Mouse (Mus musculus) gastrocnemius, adult 18-20 months (tissue): ENCODE results near the gene Ascc1. TPM values are rescaled to one million over a fixed set of nuclear protein-coding genes. Genes with fewer than 3 reads are reported as not detected.
"Not testable (repeated sequence)": the region's sequence is repeated elsewhere in the genome, so short reads cannot be mapped to it uniquely, and the experiment has no call there.

Experiments
- DNase-seq: peaks from one replicate; pipeline ENCODE4 v3.0.0; 2021; ENCODE audit warnings: low spot score
- total RNA-seq, 2 experiments: library from RNA; stranded (reverse); gene quantifications; 2 replicates each; pipeline ENCODE4 v1.2.3; 2021

Ascc1 gene
- total RNA-seq, 2 experiments from 2014 or later: 14.2 to 15.3 TPM

- no peak for DNase-seq
Measured at GRCm38 (mm10) chr10:59977141-59977540, 25.5 kb upstream of the Ascc1 start.

GRCm38 (mm10) chr10:59977715-59978343 lies 24.8 kb upstream of the Ascc1 start:
- no peak for DNase-seq

- DNase-seq: no peak
Measured at GRCm38 (mm10) chr10:59978401-59978800, 24.2 kb upstream of the Ascc1 start.

GRCm38 (mm10) chr10:59978873-59979743 lies 23.5 kb upstream of the Ascc1 start:
- DNase-seq: peak; percentile 83

GRCm38 (mm10) chr10:59980815-59981244 lies 21.8 kb upstream of the Ascc1 start:
- no peak for DNase-seq

GRCm38 (mm10) chr10:59981336-59981735 lies 21.3 kb upstream of the Ascc1 start:
- no peak for DNase-seq

- no peak for DNase-seq
Measured at GRCm38 (mm10) chr10:59981792-59982191, 20.8 kb upstream of the Ascc1 start.

GRCm38 (mm10) chr10:59982379-59982873 lies 20.2 kb upstream of the Ascc1 start:
- DNase-seq: no peak

DNA sequence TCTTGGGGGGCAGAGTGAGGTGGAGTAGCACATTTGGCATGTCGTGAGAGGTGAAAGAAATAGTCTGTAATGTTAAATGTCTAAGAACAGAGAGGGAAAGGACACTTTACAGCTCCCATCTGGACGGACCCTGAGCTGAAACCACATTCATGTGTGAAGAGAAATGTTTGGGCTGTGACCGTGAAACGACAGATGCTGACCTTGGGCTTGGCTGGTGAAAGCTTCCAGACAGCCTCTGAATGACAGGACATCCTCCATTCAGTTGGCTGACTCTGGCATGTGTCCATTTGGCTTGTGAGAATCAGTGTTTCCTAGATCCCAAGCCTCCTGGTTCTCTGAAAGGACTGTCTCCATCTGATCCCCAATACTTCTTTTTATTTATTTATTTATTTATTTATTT lies 14.6 kb upstream of the Ascc1 start:
- DNase-seq: no peak

DNA sequence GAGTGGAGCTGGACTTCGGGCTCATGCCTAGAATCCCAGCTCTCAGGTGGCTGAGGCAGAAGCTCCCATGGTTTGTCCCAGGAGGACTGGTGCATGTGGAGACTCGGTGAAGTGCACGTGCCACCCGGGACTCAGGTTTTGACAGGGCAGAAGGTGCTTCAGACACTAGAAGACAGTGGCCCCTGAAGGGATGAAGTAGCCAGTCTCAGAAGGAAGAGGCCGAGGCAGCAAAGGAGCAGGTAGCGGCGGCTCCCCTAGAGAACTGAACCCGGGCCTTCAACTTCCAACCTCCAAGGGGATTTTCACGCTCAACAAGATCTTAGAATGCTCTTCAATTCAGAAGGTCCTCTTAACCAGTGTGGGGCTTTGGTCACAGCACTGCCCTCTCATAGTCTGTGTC lies 12.2 kb upstream of the Ascc1 start:
- no peak for DNase-seq

- no peak for DNase-seq
Measured at GRCm38 (mm10) chr10:59991262-59991880, 11.2 kb upstream of the Ascc1 start.

GRCm38 (mm10) chr10:59992024-59992423 lies 10.6 kb upstream of the Ascc1 start:
- DNase-seq: no peak

GRCm38 (mm10) chr10:59993813-59994212 lies 8.8 kb upstream of the Ascc1 start:
- not testable (repeated sequence) for DNase-seq

DNA sequence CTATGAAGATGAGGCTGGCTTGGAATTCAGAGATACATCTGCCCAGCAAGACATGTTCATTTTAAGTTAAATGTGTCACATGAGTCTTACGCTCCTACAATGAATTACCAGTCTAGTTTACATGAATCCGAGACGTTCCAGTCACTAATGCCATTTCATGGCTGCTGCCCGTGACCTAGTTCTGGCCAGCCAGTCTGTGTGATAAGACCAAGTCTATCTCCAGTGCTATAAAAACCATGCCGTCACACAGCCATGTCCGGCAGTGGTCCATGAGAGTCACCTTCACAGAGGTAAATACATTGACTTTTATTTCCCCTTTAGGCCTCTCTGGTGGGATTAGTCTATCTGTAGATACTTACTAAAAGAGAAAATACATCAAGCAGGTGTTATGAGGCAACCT lies 6.7 kb upstream of the Ascc1 start:
- no peak for DNase-seq

DNA sequence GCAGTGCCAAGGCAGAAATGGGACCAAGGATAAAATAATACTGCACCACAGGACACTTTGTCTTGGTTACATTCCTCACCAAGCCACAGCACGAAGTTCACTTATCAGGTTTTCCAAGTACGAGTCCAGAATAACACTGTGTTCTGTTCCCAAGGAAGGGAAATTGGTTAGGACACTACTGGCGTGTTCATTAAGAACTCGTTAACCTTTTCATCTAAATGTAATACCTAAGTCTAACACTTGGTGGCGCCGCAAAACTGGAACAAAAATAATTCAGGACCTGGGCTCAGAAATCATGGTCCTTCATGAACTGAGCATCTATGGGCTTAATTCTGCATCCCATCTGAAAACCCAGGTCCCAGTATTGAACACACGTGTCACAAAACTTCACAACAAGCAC lies 5.0 kb upstream of the Ascc1 start:
- DNase-seq: peak; percentile 92

GRCm38 (mm10) chr10:59999057-59999456 lies 3.5 kb upstream of the Ascc1 start:
- no peak for DNase-seq

- DNase-seq: not testable (repeated sequence)
Measured at GRCm38 (mm10) chr10:60001663-60002062, 942 bp upstream of the Ascc1 start.

GRCm38 (mm10) chr10:60002203-60002602 lies 402 bp upstream of the Ascc1 start:
- DNase-seq: no peak

DNA sequence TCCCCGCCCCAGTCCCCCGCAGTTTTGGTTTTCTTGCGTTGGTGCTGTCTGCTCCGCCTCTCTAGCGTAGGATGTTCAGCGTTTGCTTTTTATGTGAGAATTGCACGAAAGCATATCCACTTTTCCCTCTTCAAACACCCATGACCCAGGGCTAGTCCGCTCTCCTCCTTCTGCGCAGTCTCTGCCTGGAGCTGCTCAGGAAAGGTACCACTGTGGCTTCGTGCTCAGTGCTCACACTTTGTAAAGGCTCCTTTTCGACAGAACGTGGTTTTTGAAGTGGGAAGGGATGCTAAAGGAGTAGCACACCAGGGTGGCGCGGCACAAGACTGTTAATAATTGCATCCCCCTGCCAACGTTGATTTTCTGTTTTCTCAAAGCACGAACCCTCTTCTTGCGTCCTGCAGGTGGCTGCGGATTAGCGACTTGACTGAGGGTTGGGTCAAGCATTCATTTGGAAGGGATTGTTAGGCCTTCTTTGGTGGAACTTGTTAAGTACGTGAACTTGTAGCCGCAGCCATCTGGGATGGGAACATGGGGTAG lies 678 bp downstream of the Ascc1 start:
- DNase-seq: no peak

GRCm38 (mm10) chr10:60003847-60004246 lies 1.2 kb downstream of the Ascc1 start:
- no peak for DNase-seq

GRCm38 (mm10) chr10:60005264-60005663 lies 2.7 kb downstream of the Ascc1 start:
- peak; percentile 45 for DNase-seq

DNA sequence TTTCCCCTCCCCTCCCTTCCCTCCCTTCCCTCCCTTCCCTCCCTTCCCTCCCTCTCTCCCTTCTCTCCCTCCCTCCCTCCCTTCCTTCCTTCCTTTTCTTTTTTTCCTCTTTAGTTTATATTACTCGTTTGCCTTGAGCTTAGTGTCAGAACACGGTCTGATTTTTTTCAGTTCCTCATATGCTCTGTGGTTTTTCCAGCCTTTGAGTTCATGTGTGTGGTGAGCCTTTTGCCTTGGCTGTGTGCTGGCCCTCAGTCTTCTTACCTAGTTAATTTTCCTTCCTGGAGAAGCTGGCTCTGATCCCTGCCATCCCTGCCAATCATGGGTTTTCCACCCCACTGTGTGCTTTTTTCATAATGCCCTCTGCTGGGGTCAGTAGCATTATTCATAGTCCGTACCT lies 6.5 kb downstream of the Ascc1 start:
- no peak for DNase-seq
